Mouse (Mus musculus): ENCODE measurements at regions not wholly inside any gene's neighbourhood (a gene's known extent, or its start where the extent isn't known, plus 50 kb on each side); places are given as distances from the start of the nearest gene placed in this dataset.

DNA sequence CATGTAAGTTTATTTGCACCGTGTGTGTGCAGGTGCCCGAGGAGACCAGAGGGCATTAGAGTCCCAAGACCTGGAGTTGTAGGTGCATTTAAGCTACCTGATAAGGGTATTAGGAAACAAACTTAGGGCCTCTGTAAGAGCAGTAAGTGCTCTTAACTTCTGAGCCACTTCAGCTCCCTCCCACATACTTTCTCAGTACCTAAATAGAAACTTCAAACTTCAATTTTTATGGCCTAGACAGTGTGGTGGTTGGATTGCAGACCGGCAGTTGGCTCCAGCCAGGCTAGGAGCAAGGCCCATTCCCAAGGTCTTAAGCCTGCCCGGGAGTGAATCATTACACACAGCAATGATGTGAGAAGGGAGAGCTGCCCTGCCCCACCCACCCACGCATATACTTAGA lies 208.8 kb upstream of the Plpp4 start:
- TF ChIP-seq POLR2A (IDR thresholded peaks at IDR 0.05; ENCODE audit: low read depth, low read length) (no peak), CTCF (IDR thresholded peaks at IDR 0.05; ENCODE audit: extremely low read depth, insufficient read length, insufficient replicate concordance, low read depth, low read length) (no peak)
